Mouse (Mus musculus) monocyte, adult 5-6 weeks (primary cell): ENCODE results near the gene Cypt1. TPM values are rescaled to one million over a fixed set of nuclear protein-coding genes. Genes with fewer than 3 reads are reported as not detected.

ENCODE experiments used
- ATAC-seq: fragments of 153-309, 156-312 bp; replicated peaks from 2 replicates; pipeline ENCODE4 v1.8.0; 2017; ENCODE audit warnings: mild to moderate bottlenecking; ENCODE audit not compliant: low TSS enrichment, insufficient number of reproducible peaks, severe bottlenecking, poor library complexity, low FRiP score
- total RNA-seq: library from RNA; stranded (forward); fragments of 200-1000, 200-491, 200-594 nt; gene quantifications from 3 replicates; pipeline ENCODE4 v1.2.3, GENCODE M21; 2017

Cypt1 gene
- total RNA-seq, result not detected in 3 replicates

- no peak for ATAC-seq
Measured at GRCm38 (mm10) chrX:16522569-16522968, at the start of gene Cypt1. Cypt1 (plus strand) TSS chrX:16522869.

- no peak for ATAC-seq
Measured at GRCm38 (mm10) chrX:16546806-16547205, 24.1 kb downstream of the Cypt1 start.

- ATAC-seq, result no peak
Measured at GRCm38 (mm10) chrX:16557061-16557460, 34.4 kb downstream of the Cypt1 start.

GRCm38 (mm10) chrX:16558501-16558900, 35.8 kb downstream of the Cypt1 start:
- ATAC-seq, result no peak

Other genes starting within 250 kb of the Cypt1 start
- gene Maoa, start 96.8 kb downstream of the Cypt1 start, total RNA-seq, result 0.10 to 0.57 TPM in 2 of 3 replicates, not detected in the other